Mouse (Mus musculus): ENCODE measurements around the gene Synpr. TPM values are rescaled to one million over a fixed set of nuclear protein-coding genes. Genes with fewer than 3 reads are reported as not detected.
A peak's percentile ranks its signal among the peaks of the same experiment; 100 is the strongest.
"Not testable (repeated sequence)": the region's sequence is repeated elsewhere in the genome, so short reads cannot be mapped to it uniquely, and the experiment has no call there.

Gene Synpr
- 100 to 1,000 TPM; 141 to 162 TPM for total RNA-seq (2021)
- long read RNA-seq, experiment 1, partial matches to known transcripts = 11 of 29 reads
- long read RNA-seq, experiment 1, other reads (novel, unspliced or antisense) = 14 of 29 reads
- long read RNA-seq, experiment 2, transcript Synpr-202 (5 exons, 2,576 nt) = major isoform, 7 of 32 reads
- long read RNA-seq, experiment 2, partial matches to known transcripts = 16 of 32 reads
- long read RNA-seq, experiment 2, other reads (novel, unspliced or antisense) = 9 of 32 reads

DNA sequence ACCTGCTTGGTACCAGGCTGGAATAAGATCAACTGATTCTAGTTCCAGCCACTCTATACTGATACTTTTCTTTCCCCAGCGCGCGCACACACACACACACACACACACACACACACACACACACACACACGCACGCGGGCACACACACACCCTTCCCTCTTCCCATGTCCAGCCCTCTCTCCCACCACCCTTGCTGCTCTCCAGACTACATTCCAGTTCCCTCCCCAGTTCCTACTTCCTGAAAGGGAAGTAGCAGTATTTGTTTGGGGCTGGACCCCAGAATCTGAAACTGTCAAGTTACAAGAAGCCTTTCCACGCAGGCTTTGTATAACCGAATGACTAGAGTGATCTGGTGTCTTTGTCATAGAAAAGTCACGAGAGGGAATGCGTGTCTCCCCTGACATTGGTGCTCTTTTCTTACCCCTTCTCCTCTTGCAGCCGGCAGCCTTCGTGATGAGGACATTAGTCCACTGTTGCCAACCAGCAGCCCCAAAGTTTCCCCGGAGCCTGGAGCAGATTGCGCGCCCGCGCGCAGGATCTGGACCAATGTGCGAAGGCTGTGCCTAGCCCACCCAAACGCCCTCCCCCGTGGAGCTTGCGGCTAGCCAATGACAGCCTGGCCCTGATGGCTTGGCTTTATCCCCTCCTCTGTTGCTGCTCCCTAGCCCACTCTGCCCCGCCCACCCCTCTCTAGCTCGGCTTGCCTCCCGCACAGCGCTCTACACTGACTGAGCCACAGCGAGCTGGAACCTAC, at the start of gene Synpr:
Gene Synpr (plus strand): TSS at position 690 of the 754 bp plus-strand sequence.
- DNase-seq (ENCODE audit: low spot score in 2 of 2) = peak; percentile 79 to 90

DNA sequence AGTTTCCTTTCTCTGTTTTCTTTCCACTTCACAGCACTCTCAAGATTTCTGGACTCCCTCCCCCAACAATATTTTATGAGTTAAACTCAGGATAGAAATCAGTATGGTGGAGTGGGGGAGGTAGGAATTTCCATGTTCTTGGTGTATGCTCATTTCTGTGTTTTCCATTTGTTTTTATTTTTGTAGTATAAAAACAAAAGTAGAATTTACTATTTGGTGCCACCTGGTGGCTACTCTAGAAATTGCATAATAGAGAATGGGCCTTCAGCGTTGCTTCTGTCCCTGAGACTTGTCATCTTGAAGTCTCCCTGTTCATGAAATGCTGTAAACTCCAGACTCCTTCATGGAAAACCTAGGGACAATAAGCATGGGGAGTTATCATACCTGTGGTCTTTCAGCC, 47.7 kb upstream of the Synpr start:
- DNase-seq (ENCODE audit: low spot score in 2 of 2) = peak in 1 of 2 experiments; percentile 49

DNA sequence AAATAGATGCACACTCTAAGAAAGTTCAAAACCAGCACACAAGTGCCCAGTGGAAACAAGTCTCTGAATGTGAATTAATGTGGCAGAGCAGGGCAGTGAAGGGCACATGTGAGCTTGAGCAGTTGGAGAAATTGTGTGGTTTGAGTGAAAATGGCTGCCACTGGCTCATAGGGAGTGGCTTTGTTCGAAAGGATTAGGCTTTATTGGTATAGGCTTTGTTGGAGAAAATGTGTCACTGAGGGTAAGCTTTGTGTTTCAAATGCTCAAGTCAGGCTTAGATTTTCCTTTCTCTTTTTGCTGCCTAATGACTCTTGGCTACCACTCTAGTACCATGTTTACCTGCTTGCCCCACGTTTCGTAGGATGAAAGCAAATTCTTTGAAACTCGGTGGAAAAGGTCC, 37.1 kb upstream of the Synpr start:
- DNase-seq (ENCODE audit: low spot score in 2 of 2) = no peak

DNA sequence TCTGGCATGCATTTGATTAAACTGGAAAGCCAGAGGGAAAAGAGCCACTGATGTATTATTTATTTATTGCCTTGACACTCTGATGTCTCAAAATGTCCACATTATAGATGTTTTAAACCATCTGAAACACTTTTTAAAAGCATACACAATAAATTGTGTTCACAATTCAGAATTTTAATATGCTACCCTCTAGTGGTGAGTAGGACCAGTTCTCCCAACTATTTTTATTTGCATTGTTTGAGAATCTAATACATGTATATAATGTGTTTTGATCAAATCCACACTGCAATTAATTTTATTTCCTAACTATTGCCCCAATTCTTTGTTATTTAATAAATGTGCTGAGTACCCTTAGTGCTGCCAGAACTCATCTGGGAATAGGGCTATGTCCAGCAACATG, 35.2 kb upstream of the Synpr start:
- no peak for DNase-seq (ENCODE audit: low spot score in 2 of 2)

DNA sequence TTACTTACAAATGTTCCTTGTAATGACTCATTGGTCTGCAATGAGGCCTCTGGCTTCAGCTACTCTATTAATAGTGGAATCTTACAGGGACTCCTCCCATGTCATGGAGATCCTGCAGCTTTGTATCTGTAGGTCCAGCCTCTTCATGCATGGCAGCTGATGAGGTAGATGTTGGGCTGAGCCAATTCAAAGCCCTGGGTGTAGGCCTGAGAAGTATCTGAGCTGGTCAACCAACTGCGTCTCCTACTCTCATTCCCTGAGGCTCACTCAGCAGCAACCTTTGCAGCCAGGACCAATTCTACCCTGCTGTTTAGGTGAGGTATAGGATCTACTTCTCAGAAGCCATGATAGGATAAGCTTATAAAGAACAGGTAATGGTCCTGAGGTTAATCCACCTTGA, 32.0 kb upstream of the Synpr start:
- DNase-seq (ENCODE audit: low spot score in 2 of 2) = no peak

DNA sequence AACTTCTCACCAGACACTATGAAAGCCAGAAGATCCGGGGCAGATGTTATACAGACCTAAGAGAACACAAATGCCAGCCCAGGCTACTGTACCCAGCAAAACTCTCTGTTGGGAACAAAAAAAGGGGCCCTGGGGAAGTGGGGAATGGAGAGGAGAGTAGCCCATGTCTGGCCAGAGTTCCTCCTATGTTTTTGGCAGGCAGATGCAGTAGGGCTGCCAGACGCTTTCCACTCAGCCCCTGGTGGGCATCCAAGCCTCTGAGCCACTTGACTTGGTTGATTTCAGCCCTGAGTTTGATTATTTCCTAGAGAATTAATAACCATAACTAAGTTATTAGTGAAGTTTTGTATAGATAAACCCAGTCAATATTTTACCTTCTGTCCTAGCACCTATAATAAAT, 29.8 kb upstream of the Synpr start:
- not testable (repeated sequence) for DNase-seq (ENCODE audit: low spot score in 2 of 2)

DNA sequence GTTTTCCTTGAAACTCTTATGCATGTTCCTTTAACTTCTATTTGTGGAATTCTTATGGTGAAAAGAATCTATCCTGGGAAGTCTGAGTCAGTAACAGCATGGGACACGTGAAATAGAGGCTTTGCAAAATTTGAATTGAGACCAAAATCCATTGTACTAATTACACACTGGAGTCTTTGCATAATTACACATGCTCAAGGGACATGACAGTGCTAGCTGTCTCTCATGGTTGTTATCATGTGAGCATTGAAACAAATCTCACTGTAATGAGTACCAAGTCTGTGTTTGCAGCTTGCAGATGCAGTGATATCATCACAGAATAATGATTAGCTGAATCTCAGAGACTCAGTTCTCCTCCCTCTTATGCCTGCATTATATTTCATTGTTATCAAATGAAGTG, 22.2 kb upstream of the Synpr start:
- DNase-seq (ENCODE audit: low spot score in 2 of 2) = no peak

DNA sequence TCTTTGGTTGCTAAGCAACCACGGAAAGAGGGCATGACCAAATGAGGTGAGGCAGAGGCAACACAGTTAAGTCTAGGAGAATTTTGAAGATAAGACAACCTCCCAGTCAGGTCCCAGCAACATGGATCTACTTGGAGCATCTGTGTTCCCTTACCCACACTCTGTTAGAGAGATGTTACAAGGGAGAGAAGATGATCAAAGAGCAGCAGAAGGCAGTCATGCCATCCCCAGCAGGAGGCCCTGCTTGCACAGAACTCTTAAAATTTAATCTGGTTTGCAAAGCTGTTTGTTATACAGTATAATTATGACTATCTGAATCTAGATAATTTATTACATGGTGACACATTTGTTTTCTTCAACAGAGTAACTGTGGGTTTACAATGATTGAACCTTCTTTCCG, 18.2 kb upstream of the Synpr start:
- DNase-seq (ENCODE audit: low spot score in 2 of 2) = peak in 1 of 2 experiments; percentile 52

DNA sequence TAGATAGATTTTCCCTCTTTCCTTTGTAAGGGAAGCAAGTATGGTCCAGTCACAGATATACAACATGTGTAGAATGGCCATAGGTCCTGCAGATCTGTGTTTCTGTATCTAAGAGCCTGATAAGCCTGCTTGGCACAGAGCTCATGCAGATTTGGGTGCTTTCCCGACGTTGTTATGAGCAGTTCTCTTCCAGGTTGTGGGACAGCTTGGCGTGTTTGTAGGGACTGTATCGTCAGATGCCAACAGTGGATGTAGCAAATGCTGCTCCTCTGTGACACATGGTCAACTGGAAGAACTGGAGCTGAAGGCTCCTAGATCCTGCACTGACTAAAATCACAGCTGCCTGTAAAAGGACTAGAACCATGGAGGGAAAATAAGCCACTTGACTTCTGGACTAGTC, 17.4 kb upstream of the Synpr start:
- DNase-seq (ENCODE audit: low spot score in 2 of 2) = peak; percentile 61 to 78

DNA sequence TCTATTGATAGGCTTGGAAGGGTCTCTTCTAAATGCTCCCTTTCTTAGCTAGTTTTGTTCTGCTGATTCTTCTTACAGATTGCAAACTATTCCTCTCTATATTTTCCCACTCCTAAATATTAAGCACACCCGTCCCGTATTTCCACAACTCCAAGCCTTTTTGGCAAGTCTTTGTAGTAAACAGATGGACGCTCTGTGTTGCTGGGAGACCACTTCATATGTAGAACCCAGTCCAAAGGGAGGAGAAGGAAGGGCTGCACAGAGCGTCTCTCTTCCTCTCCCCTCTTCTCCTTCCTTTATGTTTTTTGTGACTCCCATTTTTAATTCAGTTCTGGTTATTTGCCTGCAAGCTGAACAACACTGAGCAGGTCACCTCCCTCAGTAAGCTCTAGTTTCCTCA, 1.4 kb upstream of the Synpr start:
- peak in 1 of 2 experiments; percentile 67 for DNase-seq (ENCODE audit: low spot score in 2 of 2)

DNA sequence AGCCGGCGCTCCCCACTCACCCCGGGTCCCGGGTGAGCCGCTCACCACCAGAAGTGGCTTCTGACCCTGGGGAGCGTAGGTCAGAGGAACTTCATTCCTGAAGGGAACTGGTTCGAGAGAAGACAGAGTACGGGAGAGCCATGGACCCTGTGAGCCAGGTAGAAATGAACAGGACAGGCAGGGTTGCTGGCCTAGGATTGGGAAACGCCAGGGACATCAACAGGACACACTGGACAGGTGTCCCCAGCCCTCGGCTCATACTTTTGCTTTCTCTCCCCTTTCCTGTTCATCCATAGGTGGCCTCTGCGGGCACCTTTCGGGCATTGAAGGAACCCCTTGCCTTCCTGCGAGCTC, 242 bp downstream of the Synpr start:
- peak in 1 of 2 experiments; percentile 22 for DNase-seq (ENCODE audit: low spot score in 2 of 2)

DNA sequence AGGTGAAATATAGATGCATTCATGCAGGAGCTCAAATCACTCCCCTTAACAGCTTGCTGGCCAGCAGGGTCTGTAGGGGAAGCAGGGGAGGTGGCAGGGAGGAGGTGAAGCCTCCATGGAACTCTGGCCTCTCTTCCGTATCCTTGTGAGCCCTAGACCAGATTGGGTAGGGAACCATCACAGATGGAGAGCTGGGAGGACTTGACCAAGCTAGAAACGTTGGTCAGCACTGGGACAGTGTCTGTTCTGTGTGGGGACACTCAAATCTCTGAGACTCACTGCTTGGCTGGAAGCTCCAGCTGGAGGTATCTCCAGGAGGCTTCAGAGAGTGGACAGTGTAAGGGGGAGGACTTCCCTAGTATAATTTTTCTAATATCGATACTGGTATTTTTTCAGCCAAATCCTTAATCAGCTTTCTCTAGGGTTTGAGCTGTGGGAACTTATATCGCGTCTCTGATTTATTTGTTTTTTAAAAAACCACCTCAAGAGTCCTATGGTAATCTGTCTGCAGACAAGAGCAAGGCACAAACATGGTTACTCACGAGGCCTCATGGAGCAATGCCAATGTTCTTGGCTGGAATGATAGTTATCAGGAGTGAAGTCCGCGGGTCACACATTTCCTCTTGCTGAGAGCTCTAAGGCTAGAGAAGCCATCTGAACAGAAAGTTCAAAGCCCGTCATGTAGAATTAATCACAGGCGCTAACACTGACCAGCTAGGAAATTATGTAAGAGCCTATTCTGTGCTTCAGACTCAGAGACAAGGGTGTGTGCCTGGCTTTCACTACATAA, 956 bp downstream of the Synpr start:
- peak in 1 of 2 experiments; percentile 28 for DNase-seq (ENCODE audit: low spot score in 2 of 2)

DNA sequence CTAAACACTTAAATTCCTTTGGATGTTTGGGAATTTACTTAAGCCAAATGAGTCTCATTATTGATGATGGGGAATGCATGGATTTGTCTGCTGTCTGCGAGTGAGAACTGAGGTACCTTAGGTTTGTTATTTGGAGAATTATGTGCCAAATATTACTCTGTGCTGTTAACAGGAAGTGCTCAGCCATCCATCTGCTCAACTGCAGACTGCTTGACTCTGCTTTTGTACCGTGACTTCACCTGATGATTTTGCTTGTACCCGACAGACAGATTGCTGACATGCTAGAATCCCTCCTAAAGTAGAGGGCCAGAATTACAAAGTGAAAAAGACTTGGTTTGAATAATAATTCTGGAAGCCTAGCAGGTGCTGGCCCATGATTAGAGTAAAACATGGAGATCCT, 9.6 kb downstream of the Synpr start:
- DNase-seq (ENCODE audit: low spot score in 2 of 2) = no peak

DNA sequence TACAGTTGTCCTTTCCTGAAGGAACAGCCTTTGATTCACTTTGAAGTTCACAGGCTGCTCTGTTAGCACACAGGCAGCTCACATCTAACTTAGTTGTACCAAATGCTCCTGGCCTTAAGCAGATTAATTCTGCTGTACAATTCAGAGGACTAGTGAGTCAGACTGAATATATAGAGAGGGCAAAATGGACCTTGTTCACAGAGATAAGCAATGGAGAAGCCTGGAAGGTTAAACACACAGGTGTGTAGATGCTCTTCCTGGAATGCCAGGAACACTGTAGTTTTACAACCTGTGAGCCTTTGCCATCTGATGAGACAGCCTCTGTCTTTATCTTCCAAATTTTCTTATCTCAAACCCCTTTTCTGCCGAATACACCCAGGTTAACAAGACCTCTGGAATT, 29.7 kb downstream of the Synpr start:
- DNase-seq (ENCODE audit: low spot score in 2 of 2) = no peak

DNA sequence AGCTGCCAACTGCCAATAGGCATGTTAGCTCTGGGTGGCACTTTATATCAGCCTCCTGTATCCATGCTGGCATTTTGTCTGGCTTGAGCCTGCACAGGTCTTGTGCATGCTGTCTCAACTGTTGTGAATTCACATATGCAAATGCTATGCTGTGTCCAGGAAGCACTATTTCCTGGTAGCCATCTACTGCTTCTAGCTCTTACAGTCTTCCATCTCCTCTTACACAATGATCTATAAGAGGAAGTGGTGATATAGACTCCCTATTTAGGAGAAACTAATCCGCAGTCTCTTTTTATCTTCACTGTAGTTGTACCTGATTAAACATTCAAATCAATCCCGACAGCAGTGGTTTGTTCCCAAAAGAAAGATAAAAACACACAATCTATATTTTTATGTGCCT, 43.9 kb downstream of the Synpr start:
- DNase-seq (ENCODE audit: low spot score in 2 of 2) = no peak

DNA sequence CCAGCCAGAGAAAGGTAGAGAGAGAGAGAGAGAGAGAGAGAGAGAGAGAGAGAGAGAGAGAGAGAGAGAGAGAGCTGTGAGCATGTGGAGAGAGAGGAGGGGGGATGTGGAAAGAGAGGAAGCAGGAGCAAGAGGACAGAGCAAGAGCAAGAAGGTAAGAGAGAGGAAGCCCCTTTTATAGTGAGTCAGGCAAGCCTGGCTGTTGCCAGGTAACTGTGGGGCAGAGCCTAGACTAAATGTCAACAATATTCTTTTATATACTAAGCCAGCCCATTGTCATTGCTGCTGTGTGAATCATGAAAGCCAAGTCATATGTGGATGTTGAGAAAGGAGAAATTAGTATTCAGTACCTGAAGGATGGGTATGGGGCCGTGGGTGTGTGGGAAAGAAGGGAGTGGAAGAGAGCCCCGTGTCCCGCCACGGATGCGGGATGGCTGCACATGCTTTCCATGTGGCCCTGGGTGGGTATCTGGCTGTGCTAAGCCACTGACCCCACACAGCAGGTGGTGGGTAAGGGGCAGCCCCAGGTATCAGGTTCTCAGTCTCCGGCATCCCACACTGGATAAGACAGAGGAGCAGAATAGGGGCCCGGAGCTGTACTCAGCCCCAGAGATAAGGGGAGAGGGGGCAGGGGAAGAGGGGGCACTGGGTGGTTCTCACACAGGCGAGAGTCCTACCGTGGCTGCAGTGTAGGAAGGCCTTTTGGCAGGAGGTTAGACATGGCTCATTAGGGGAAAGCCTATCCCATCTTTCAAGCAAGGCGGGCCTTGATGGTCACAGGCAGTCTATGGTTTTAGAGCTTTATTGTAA, 48.1 kb downstream of the Synpr start:
- DNase-seq (ENCODE audit: low spot score in 2 of 2) = no peak

DNA sequence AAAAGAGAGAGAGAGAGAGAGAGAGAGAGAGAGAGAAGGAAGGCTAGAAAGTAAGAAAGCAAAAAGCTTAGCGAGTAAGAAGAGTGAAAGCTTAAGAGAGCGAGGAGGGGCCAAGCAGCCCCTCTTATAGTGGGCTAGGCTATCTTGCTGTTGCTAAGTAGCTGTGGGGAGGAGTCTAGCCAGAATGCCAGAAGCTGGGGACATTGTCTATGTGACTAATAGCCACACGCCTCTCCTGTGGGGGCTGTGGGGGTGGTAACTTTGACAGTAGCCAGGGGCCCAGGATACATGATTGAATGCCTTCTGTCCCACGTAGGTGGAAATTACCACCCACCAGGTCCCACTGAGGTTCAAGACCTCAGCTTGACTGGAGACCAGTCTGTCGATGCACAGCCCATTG, 48.8 kb downstream of the Synpr start:
- DNase-seq (ENCODE audit: low spot score in 2 of 2) = no peak

DNA sequence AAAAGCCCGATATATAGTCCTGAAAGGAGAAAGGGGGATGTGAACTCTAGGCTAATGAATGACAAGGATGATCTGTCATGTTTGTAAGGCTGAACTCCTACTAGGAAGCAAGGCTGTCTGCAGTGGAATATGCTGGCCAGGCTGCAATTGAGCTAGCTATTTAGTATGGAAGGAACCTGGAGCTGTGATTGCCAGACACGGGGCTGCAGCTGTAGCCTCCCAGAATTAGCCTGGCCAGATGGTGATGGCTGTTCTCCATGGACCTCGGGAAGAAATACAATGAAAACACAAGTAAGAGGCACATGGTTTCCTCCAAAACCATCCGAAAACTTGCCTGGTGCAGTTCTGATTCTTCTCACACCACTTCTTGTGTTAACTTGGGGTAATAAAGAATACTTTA, 51.6 kb downstream of the Synpr start:
- peak in 1 of 2 experiments; percentile 49 for DNase-seq (ENCODE audit: low spot score in 2 of 2)

DNA sequence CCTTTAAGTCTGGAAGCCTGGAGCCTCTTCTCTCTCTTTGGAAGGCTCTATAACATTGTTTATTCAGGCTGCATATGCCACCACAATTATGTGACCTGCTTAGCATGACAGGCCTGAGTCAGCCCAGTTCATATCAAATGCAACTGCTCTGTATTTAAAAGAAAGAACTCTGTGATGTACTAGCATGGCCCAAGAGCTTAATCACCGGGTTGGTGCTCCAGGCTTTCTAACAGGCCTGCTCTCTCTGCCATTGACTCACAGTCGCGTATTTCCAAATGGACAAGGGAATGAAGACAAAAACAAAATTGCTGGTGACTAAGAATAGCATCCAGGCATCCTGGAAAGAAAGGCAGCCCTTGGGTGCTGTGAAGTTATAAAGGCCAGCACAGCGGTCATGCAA, 56.1 kb downstream of the Synpr start:
- no peak for DNase-seq (ENCODE audit: low spot score in 2 of 2)

DNA sequence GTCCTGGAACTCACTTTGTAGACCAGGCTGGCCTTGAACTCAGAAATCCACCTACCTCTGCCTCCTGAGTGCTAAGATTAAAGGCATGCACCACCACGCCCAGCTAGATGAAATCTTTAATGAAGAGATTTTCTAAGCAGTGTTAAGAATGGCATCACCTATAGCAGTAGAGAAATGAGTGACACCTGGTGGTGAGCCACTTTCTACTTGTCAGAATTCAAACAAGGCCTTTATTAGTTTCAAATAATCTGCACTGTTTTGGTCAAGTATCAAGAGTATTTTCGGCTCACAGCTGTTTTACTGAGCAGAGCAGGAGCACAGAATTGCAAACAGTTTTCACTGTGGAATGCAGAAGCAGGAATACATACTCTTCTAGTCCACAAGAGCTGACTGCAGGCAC, 59.7 kb downstream of the Synpr start:
- DNase-seq (ENCODE audit: low spot score in 2 of 2) = no peak

DNA sequence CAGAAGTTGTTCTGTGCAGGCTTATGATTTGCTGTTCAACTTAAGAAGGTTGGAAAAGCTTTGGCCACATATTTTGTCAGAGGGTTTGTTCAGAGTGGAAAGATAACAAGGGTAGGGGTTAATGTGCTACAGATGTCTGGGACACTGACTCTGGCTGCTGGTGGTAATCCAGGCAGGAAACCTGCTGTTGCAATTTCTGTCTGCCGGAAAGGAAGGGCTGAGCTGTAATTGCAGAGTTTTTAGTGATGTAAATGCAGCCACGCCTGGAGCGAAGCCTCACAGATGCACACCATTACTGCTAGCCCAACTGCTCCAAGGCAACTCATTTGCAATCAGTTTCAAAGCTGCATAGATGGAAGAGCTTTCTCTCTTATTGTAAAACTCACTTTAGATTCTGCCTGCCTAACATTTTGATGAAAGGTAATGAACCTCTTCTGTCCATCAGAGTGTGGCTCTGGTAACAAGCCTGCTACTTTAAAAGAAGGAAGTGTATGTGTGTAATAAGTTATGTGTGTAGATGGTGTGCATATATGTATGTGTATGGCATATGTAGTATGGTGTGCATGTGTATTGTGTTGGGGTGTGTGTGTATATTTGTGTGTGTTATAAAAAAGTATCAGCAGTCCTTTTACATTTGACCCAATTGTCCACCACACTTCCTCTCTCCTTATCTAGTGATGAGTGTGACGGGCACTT, 64.7 kb downstream of the Synpr start:
- DNase-seq (ENCODE audit: low spot score in 2 of 2) = no peak

All from layer of hippocampus, postnatal 14 days (tissue).